Mouse (Mus musculus): Measurements from ENCODE around the gene Brpf3. TPM values are rescaled to one million over a fixed set of nuclear protein-coding genes. Genes with fewer than 3 reads are reported as not detected.
"Not testable (repeated sequence)": the region's sequence is repeated elsewhere in the genome, so short reads cannot be mapped to it uniquely, and the experiment has no call there.

The Brpf3 gene
- polyA plus RNA-seq, 1 experiment = 134 TPM

DNA sequence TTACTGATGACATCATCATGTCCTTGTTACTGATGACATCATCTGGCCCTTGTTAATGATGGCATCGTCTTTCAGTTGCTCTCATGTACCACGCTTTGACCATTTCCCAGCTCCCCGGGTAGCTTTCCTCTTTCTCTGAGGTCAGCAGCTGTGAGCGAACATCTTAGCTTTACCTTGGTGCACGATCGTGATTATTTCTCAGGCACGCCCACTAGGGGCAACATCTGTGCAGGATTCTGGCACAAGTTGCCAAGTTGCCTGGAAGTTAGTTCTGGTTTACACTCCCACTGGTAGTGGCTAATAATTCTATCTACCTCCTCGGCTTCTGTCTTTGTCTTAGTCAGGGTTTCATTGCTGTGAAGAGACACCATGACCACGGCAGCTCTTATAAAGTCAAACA is 31.1 kb downstream of the Brpf3 start:
- no peaks in the 10 kb centered on the region; the same call in 1 of the 2 replicates for H3K36me3 ChIP-seq (ENCODE audit: control insufficient read depth, insufficient read depth, low read length)
- H3K4me1 ChIP-seq (ENCODE audit: control insufficient read depth, insufficient read depth, low read length) = no peaks in the 10 kb centered on the region
- H3K4me3 ChIP-seq (ENCODE audit: control insufficient read depth, low read depth, low read length) = no peak overlapping the region
- H3K27me3 ChIP-seq (ENCODE audit: control insufficient read depth, insufficient read depth, low read length) = no peaks in the 10 kb centered on the region
- TF ChIP-seq POLR2A (IDR thresholded peaks at IDR 0.05; ENCODE audit: control insufficient read depth, low read depth, low read length) (no peak), CTCF (IDR thresholded peaks at IDR 0.05; ENCODE audit: control insufficient read depth, insufficient read depth, insufficient replicate concordance, low read depth, low read length) (no peak)
- H3K27ac ChIP-seq (ENCODE audit: control insufficient read depth, insufficient read depth, low read depth, low read length) = no peak overlapping the region

DNA sequence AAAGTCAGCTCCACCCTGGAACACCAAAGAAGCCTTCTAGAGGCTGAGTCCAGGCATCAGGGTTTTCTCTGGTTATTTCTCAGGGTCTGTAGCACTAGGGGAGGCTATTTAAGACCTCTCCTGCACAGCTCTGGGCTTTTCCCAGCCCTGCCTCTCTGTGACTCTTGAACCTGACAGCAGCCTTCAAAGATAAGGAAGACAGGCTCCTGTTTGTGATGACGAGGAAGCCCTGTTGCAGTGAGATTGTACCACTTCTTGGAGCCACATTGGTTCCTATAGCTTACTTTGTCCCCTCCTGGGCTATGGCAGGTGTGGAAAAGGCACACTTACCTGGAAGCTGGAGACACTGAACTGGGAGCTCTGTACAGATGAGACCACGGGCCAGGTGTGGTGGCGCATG is 32.0 kb downstream of the Brpf3 start:
- Histone ChIP-seq H3K27me3 (ENCODE audit: control insufficient read depth, insufficient read depth, low read length) (no peaks in the 10 kb centered on the region), H3K27ac (ENCODE audit: control insufficient read depth, insufficient read depth, low read depth, low read length) (no peak overlapping the region), H3K4me3 (ENCODE audit: control insufficient read depth, low read depth, low read length) (no peak overlapping the region), H3K4me1 (ENCODE audit: control insufficient read depth, insufficient read depth, low read length) (no peaks in the 10 kb centered on the region), H3K36me3 (ENCODE audit: control insufficient read depth, insufficient read depth, low read length) (no peaks in the 10 kb centered on the region; the same call in 1 of the 2 replicates)
- TF ChIP-seq POLR2A (IDR thresholded peaks at IDR 0.05; ENCODE audit: control insufficient read depth, low read depth, low read length) = no peak
- no peak for TF ChIP-seq CTCF (IDR thresholded peaks at IDR 0.05; ENCODE audit: control insufficient read depth, insufficient read depth, insufficient replicate concordance, low read depth, low read length)

DNA sequence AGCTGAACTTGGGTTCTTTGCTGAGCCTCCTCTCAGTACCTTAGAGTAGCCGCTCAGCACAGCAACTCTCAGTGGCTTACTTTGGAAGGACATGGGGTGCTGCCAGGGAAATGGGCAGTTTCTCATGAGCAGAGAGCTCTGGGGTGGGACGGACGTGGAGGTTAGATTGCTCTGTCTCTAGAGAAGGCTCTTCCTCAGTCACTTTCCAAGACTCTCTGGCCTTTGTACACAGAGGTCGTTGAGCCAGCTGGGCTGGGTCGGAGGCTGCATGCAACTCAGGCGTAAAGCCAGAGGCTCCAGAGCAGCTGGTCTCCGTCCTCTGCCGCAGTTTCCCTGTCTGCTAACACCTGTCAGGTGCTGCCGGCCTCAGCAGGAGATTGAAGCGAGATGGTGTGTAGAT is 33.8 kb downstream of the Brpf3 start:
- Histone ChIP-seq H3K4me1 (ENCODE audit: control insufficient read depth, insufficient read depth, low read length) (no peaks in the 10 kb centered on the region), H3K4me3 (ENCODE audit: control insufficient read depth, low read depth, low read length) (no peak overlapping the region), H3K27me3 (ENCODE audit: control insufficient read depth, insufficient read depth, low read length) (no peaks in the 10 kb centered on the region), H3K36me3 (ENCODE audit: control insufficient read depth, insufficient read depth, low read length) (no peaks in the 10 kb centered on the region; the same call in 1 of the 2 replicates), H3K27ac (ENCODE audit: control insufficient read depth, insufficient read depth, low read depth, low read length) (no peak overlapping the region)
- TF ChIP-seq CTCF (IDR thresholded peaks at IDR 0.05; ENCODE audit: control insufficient read depth, insufficient read depth, insufficient replicate concordance, low read depth, low read length) (no peak), POLR2A (IDR thresholded peaks at IDR 0.05; ENCODE audit: control insufficient read depth, low read depth, low read length) (no peak)

DNA sequence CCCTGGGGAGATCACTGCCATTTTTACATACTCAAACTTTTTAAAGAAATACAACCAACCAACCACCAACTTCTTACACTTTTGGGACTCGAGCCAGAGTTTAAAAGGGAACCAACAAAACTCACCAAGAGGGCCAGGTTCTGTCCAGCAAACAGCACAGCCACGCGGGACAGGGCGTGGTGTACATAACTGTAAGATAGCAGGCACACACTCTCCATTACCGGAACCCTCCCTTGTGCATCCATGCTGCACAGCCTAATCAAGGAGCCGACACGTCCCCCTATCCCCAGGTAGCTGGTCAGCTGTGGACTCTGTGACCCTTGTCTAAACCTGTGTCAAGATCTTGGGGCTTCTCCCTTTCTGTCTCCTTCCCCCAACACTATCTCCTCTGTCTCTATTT is 37.0 kb downstream of the Brpf3 start:
- TF ChIP-seq CTCF (IDR thresholded peaks at IDR 0.05; ENCODE audit: control insufficient read depth, insufficient read depth, insufficient replicate concordance, low read depth, low read length) (no peak), POLR2A (IDR thresholded peaks at IDR 0.05; ENCODE audit: control insufficient read depth, low read depth, low read length) (no peak)
- Histone ChIP-seq H3K27ac (ENCODE audit: control insufficient read depth, insufficient read depth, low read depth, low read length) (no peak overlapping the region), H3K36me3 (ENCODE audit: control insufficient read depth, insufficient read depth, low read length) (no peaks in the 10 kb centered on the region; the same call in 1 of the 2 replicates), H3K27me3 (ENCODE audit: control insufficient read depth, insufficient read depth, low read length) (no peaks in the 10 kb centered on the region), H3K4me1 (ENCODE audit: control insufficient read depth, insufficient read depth, low read length) (no peaks in the 10 kb centered on the region), H3K4me3 (ENCODE audit: control insufficient read depth, low read depth, low read length) (no peak overlapping the region)

DNA sequence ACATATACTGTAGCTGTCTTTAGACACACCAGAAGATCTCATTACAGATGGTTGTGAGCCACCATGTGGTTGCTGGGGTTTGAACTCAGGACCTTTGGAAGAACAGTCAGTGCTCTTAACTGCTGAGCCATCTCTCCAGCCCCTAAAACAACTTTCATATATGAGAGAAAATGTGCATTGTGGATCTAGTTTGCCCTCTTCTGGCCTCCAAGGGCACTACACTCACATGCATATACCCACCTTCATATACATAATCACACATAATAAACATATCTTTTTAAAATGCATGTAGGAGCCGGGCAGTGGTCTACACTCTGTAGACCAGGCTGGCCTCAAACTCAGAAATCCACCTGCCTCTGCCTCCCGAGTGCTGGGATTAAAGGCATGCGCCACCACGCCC is 41.1 kb downstream of the Brpf3 start:
- H3K27me3 ChIP-seq (ENCODE audit: control insufficient read depth, insufficient read depth, low read length); H3K4me3 ChIP-seq (ENCODE audit: control insufficient read depth, low read depth, low read length); H3K36me3 ChIP-seq (ENCODE audit: control insufficient read depth, insufficient read depth, low read length); H3K27ac ChIP-seq (ENCODE audit: control insufficient read depth, insufficient read depth, low read depth, low read length); H3K4me1 ChIP-seq (ENCODE audit: control insufficient read depth, insufficient read depth, low read length): not testable (repeated sequence)

DNA sequence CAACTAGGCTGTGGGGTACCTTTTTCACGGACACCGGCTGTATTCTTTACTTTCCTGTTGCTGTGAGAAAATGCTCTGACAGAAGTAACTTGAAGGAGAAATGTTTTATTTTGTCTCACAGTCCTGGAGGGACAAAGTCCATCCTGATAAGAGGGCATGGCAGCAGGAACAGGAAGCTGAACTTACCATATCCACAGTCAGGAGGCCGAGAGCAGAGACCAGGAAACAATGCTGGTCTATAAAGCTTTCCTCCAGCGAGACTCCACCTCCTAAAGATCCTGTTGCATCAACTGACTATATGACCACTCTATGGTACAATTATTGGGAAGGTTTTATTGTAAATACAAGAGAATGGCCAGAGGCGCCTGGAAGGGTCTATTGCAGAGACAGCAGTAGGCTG is 42.8 kb downstream of the Brpf3 start:
- H3K27ac ChIP-seq (ENCODE audit: control insufficient read depth, insufficient read depth, low read depth, low read length) = no peak overlapping the region
- TF ChIP-seq CTCF (IDR thresholded peaks at IDR 0.05; ENCODE audit: control insufficient read depth, insufficient read depth, insufficient replicate concordance, low read depth, low read length) (no peak), POLR2A (IDR thresholded peaks at IDR 0.05; ENCODE audit: control insufficient read depth, low read depth, low read length) (no peak)

DNA sequence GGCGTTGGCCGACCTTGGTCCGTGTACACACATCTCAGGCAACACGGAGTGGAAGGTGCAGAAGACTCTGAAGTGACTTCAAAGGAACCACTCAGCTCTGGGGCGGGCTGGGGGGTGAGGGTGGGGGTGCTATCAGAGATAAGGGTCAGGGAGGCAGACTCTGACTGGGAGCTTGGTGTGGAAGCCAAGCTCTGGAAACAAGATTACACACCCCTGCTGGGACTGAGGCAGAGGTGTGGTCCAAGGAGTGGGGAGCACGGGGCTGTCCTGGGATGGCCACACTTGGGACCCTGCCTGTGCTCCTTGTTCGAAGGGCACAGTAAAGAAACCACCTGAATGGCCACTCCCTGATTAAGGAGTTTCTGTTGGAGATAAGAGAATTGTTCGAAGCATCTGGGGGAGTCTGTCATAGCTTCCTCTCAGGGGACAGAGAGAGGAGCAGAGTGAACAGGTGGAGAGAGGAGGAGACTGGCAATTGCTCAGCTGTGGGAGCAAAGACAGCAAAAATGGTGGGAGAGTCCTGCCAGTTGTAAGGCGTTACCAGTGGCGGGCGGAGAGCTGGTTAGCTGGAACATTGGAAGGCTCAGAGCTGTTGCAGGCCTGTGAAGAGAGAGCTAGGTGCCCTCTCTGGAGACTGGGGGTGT is 46.2 kb downstream of the Brpf3 start:
- Histone ChIP-seq H3K36me3 (ENCODE audit: control insufficient read depth, insufficient read depth, low read length) (no peaks in the 10 kb centered on the region), H3K27me3 (ENCODE audit: control insufficient read depth, insufficient read depth, low read length) (no peaks in the 10 kb centered on the region), H3K4me1 (ENCODE audit: control insufficient read depth, insufficient read depth, low read length) (no peaks in the 10 kb centered on the region), H3K4me3 (ENCODE audit: control insufficient read depth, low read depth, low read length) (no peak overlapping the region), H3K27ac (ENCODE audit: control insufficient read depth, insufficient read depth, low read depth, low read length) (no peak overlapping the region)
- no peak for TF ChIP-seq CTCF (IDR thresholded peaks at IDR 0.05; ENCODE audit: control insufficient read depth, insufficient read depth, insufficient replicate concordance, low read depth, low read length)
- TF ChIP-seq POLR2A (IDR thresholded peaks at IDR 0.05; ENCODE audit: control insufficient read depth, low read depth, low read length) = no peak

More for the DNA sequence above, 42.8 kb downstream of the Brpf3 start:
- no peaks in the 10 kb centered on the region for H3K4me1 ChIP-seq (ENCODE audit: control insufficient read depth, insufficient read depth, low read length)
- H3K36me3 ChIP-seq (ENCODE audit: control insufficient read depth, insufficient read depth, low read length) = no peaks in the 10 kb centered on the region; the same call in 1 of the 2 replicates
- no peaks in the 10 kb centered on the region for H3K27me3 ChIP-seq (ENCODE audit: control insufficient read depth, insufficient read depth, low read length)
- no peak overlapping the region for H3K4me3 ChIP-seq (ENCODE audit: control insufficient read depth, low read depth, low read length)

DNA sequence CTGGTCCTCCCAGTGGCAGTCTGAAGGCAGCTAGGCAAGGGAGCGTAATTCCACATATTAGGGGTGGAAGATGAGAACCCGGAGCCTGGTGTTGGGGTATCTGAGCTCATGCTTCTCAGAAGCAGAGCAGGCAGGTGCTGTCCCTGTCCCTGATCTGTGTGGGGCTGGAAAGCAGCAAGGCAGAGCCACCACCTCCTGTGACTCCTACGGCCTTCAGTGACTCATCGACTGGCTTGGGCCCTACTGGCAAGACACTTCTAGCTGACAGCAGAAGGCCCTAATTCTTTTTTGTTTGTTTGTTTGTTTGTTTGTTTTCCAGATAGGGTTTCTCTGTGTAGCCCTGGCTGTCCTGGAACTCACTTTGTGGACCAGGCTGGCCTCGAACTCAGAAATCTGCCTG is 49.6 kb downstream of the Brpf3 start:
- no peaks in the 10 kb centered on the region for H3K27me3 ChIP-seq (ENCODE audit: control insufficient read depth, insufficient read depth, low read length)
- no peaks in the 10 kb centered on the region for H3K36me3 ChIP-seq (ENCODE audit: control insufficient read depth, insufficient read depth, low read length)
- no peak overlapping the region for H3K4me3 ChIP-seq (ENCODE audit: control insufficient read depth, low read depth, low read length)
- no peaks in the 10 kb centered on the region for H3K4me1 ChIP-seq (ENCODE audit: control insufficient read depth, insufficient read depth, low read length)
- H3K27ac ChIP-seq (ENCODE audit: control insufficient read depth, insufficient read depth, low read depth, low read length) = no peak overlapping the region
- TF ChIP-seq CTCF (IDR thresholded peaks at IDR 0.05; ENCODE audit: control insufficient read depth, insufficient read depth, insufficient replicate concordance, low read depth, low read length) = no peak
- no peak for TF ChIP-seq POLR2A (IDR thresholded peaks at IDR 0.05; ENCODE audit: control insufficient read depth, low read depth, low read length)
